Mouse (Mus musculus) CD4-positive, CD25-positive, alpha-beta regulatory T cell, adult 4 months (primary cell): ENCODE measurements around the gene Adcy6. TPM values are rescaled to one million over a fixed set of nuclear protein-coding genes. Genes with fewer than 3 reads are reported as not detected.

Experiments used
- ATAC-seq: one replicate; pipeline ENCODE4 v1.8.0; 2017
- polyA plus RNA-seq, 2 experiments: library from polyadenylated mRNA; unstranded; fragments of 100-300 nt; shearing (Covaris generic); gene quantifications; one replicate each; pipeline ENCODE4 v1.2.1; 2017

Gene Adcy6
- 1 to 10 TPM; 1.1 to 1.5 TPM for polyA plus RNA-seq

DNA sequence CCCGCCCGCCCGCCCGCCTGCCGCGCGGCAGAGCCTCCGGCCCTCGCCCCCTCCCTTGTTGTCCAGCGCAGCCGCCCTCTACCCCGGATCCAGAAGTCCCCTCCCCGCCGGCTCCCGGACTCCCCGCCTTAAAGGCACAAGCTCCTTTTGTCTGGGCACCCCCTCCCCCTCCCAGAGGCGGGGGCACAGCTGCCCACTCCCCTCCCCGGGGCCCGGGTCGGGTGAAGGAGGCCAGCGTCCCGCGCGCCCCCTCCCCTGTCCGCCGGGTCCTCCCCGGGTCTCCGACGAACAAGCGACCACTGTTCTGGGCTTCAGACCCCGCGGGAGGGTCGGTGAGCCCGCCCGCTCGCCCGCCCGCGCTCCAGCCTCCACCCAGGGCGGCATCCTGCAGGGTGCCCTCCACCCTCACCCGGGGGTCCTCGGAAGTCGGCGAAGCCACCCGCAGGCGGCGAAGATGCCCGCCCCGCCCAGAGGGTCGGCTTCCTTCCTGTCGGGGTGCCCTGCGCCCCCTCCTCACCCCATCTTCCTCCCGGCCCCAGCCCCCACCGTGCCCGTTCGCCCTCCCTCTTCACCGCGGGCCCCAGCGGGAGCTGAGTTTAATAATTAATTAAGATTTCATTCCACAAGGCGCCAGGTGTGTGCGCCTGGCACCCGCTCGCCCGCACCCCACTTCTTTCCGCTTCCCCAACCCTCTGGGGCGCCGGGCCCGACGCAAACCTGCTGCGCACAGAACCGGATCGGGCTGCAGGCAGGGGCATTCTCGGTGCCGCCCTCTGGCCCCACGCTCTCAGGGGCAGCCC, at the start of gene Adcy6:
Adcy6 (minus strand) TSS at position 746 of the 800 bp plus-strand sequence.
- peak; percentile 64 for ATAC-seq

- no peak for ATAC-seq
These were observed 47.3 kb upstream of the Adcy6 start for GRCm38 (mm10) chr15:98656982-98657751.

- ATAC-seq: no peak
These were observed 42.3 kb upstream of the Adcy6 start for GRCm38 (mm10) chr15:98652174-98652573.

- ATAC-seq: no peak
These were observed 41.6 kb upstream of the Adcy6 start for GRCm38 (mm10) chr15:98651431-98651830.

GRCm38 (mm10) chr15:98648071-98648470, 38.2 kb upstream of the Adcy6 start:
- no peak for ATAC-seq

DNA sequence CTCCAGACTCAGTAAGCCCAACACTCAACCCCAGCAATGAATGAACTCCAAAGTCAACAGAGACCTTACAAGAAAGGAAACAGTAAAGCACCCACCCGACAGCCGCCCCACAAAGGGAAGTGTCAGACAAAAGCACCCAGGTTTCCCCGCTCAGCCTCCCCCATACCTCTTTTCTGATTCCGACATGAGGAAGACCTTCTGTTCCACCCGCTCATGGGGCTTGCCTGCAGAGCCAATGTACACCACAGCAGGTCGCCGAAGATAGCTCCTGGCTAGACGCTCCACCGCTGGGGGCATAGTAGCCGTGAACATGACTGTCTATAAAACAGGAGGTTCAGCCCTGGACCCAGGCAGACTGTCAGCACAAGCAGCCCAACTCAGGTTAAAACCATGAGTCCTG, 37.4 kb upstream of the Adcy6 start:
- no peak for ATAC-seq

DNA sequence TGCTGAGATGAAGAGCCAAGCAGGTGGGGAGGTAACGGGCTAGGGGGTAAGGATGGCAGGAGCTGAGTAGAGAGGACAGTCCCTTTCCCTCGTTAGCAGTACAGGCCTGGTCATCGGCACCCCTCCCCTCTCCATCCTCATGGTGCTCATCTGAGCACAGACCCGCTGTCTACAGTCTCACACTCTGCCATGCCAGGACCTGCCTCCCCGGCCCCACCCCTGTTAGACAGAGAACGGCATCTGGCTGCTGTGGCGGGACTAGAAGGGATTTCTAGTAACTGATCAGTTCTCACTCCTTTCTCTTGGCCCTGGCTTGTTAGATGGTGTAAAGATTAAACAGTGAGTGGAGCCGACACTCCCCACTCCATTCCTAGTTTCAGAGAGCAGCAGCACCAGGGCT, 36.9 kb upstream of the Adcy6 start:
- ATAC-seq: no peak

DNA sequence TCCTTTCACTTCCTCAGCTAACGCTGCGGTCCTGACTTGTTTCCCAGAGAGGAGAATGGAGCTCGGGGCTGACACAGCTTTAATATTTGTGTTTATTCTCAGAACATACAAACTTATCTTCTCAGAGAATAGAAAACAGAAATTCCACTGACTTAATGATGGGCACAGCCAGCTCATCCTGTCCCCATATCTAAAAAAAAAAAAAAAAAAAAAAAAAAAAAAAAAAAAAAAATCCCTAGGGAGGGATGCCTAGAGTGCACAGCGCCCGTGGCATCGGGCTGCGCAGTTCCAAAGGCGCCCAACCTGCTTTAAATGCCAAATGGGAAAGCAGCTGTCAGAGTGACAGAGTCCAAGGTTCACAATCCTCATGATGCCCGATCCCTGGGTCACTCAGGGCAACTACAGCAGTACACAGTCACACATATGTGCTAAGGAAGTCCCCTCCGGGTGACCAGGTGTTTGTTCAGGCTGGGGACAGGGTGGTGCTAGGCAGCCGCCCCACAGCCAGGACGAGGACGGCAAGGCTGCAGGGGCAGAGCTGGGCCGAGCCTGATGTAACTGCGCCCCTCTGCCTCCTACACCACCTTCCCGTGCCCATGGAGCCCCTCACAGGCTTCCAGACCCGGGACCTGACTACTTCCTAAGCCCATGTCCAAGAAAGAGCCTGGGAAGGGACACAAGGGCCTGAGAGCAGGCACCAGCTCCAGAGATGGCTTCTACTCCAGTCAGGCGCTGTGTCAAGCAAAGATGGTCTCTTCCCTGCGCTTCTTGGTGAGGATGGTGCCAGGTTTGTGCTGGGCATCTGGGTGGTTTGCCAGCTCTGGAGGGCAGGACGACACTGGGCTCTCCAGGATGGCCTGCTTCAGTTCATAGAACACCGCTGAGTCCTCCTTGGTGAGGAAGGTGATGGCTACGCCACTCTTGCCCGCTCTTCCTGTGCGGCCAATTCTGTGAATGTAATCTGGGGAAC, 35.5 kb upstream of the Adcy6 start:
- ATAC-seq: no peak

DNA sequence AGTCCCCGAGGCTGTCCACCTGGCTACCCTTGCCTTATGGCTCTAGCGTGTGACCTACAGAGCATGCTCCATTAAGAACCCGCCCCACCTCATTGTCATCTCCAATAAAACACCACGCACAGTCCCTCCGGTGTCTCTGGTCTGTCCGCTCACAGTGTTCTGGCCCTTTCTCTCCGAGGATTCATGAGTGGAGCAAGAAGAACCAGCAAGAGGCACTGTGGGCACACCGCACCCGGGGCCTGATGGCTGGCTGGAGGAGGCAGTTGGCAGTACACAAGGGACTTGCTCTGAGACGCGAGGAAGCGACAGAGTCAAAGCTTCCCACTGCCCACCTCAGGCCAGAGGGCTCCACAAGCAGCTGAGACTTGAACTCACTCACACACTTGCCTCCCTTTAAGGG, 34.5 kb upstream of the Adcy6 start:
- ATAC-seq: no peak

- ATAC-seq: no peak
These were observed 30.3 kb upstream of the Adcy6 start for GRCm38 (mm10) chr15:98640157-98640556.

- ATAC-seq: no peak
These were observed 27.3 kb upstream of the Adcy6 start for GRCm38 (mm10) chr15:98637155-98637554.

GRCm38 (mm10) chr15:98636517-98636916, 26.6 kb upstream of the Adcy6 start:
- ATAC-seq: no peak

GRCm38 (mm10) chr15:98635291-98635841, 25.5 kb upstream of the Adcy6 start:
- ATAC-seq: no peak

- peak; percentile 49 for ATAC-seq
These were observed 24.7 kb upstream of the Adcy6 start for GRCm38 (mm10) chr15:98634541-98635081.

DNA sequence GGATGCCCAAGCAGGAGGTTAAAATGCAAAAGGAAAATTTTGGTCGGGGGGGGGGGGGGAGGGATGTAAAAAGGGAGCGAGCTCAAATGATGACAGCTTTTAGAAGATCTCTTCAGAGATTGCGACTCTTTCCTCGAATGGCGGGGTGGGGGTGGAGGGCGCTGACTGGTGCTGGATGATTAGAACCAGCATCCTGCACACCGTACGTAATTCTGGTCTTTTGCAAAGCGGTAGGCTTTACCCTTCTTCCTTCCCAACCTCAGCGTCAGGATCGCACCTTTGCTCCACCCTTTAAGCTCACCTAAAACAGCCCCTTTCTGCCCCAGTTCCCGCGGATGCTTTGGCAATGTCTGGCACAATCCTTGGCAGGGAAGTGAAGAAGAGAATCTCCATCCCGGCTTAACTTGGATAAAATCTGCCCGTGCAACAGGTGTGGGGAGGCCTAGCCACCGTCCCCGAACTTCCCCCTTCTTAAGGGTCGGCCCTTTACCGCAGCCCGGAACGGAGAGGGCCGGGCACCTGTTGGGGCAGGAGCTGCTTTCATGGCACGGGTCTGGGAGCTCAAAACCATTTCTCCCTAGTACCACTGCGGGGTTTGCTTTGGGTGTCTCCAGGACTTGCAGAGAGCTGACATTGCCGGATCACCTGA, 24.1 kb upstream of the Adcy6 start:
- peak; percentile 33 for ATAC-seq

GRCm38 (mm10) chr15:98632921-98633320, 23.0 kb upstream of the Adcy6 start:
- ATAC-seq: no peak

DNA sequence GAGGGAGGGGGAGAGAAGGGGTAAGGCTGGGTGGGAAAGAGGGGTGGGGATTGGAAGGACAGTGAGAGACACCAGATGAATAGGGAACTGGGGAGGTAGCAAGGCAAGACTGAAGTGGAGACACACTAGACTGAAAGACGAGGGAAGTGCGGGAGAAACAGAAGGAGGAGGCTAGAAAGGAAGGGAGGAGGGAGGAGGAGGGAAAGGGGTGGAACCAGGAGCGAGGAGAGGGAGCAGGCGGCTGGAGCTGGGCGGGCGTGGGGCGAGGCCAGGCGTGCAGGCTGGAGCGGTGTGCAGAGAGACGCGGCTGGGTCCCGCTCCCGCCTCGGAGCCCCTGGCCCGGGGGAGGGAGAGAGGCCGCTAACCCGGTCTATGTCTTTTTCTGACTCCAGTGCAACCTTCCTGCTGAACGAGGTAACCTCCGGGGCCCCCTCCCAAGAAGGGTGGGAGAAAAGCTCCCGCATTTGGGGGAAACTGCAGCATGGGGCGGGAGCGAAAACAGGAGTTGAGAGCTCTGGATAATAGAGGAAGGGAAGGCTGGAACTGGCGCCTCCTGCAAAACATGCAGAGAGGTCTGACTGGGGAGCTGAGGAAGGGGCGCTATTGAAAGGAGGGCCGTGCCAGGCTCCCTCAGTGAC, 22.4 kb upstream of the Adcy6 start:
- ATAC-seq: no peak

DNA sequence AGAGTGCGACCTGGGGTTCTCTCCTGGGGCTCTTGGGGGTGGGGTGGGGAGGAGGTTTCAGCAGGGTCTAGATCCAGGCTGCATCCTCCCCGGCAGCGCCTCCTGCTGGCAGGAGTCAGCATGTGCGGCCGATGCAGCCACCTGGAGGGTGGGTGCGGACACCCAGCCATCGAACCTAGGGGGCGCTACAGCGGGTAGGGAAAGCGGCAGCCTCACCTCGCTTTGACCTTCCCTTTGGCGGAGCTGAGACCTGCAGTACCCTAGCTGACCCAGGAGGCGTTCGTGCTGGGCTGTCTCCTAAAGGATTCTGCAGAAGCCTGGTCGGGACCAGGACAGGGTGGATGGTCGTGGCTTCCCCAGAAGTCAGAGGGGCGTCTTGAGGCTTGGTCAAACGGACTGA, 21.6 kb upstream of the Adcy6 start:
- peak; percentile 51 for ATAC-seq

DNA sequence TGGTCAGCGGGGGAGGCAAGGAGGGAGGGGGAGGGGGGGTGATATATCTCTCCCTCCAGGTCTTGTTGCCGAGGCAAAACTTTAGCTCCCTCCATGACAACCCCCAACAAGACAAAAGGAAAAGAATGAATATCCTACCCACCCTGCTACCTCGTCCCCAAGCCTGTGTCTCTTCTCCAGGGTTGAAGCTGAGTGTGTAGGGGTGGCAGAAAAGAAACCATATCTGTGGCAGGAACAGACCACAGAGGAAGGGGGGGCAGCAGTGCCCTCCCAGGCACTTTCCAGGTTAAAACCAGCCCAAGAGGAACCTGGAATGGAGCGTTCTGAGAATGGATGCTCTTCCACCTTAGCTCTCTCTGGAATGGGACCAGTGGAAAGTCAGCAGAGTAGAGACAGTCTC, 20.7 kb upstream of the Adcy6 start, which contains the start of gene Cacnb3:
Cacnb3 (plus strand) TSS at position 301 of the 400 bp plus-strand sequence.
- ATAC-seq: no peak

GRCm38 (mm10) chr15:98629464-98629863, 19.6 kb upstream of the Adcy6 start:
- no peak for ATAC-seq
